Mouse (Mus musculus): ENCODE measurements around the gene 1700001K19Rik. TPM values are rescaled to one million over a fixed set of nuclear protein-coding genes. Genes with fewer than 3 reads are reported as not detected.
A peak's percentile ranks its signal among the peaks of the same experiment; 100 is the strongest.
"Not testable (repeated sequence)": the region's sequence is repeated elsewhere in the genome, so short reads cannot be mapped to it uniquely, and the experiment has no call there.

The 1700001K19Rik gene
- not detected in 2 replicates for polyA plus RNA-seq (2012; ENCODE audit: insufficient read depth, low replicate concordance)

DNA sequence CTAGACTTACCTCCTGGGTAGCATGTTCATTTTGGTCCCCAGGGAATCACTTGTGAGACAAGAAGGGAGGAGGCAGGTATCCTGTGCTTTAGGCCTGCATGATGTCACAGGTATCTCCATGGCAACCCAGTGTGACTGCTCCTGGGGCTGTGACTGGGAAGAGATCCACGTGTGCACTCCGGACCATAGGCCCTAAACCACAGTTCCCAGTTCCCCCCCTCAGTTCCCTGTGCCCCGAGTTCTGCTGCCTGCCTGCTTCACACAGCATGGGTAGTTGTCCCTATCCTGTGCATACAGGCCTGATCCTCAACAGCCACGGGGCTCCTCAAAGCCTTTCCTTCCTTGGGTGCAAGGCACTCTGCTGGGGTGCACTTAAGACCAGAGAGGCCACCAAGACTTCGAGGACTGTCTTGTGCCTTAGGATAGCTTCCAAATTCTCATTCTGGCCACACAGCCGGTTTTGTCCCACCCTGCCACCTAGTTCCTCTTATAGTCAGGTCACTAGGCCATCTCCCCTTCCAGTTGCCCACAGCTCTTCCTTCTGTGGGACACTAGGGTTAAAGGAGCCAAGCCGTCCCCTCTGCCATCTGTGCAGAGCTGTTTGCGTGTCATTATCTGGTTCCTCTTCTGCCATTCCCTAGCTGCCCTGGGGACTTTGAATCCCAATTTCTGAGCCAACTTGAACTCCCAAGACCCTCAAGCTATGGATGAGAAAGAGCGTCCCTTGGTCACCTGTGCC is at the start of gene 1700001K19Rik:
TSS of gene 1700001K19Rik (minus strand) at position 59 of the 739 bp plus-strand sequence.
- peaks cover 22% of the 10 kb centered on the region for H3K36me3 ChIP-seq (replicated peaks; ENCODE audit: low read length)
- no peak within 1 kb of the TSS for H3K4me3 ChIP-seq (replicated peaks)
- H3K9me3 ChIP-seq: no peaks in the 10 kb centered on the region
- TF ChIP-seq FLI1 (IDR thresholded peaks at IDR 0.05; ENCODE audit: low read length) (no peak), GATA1 (IDR thresholded peaks at IDR 0.05; ENCODE audit: borderline replicate concordance, low read length) (no peak)
- peaks cover 21% of the 10 kb centered on the region for H3K4me1 ChIP-seq
- H3K27me3 ChIP-seq (replicated peaks): no peaks in the 10 kb centered on the region

DNA sequence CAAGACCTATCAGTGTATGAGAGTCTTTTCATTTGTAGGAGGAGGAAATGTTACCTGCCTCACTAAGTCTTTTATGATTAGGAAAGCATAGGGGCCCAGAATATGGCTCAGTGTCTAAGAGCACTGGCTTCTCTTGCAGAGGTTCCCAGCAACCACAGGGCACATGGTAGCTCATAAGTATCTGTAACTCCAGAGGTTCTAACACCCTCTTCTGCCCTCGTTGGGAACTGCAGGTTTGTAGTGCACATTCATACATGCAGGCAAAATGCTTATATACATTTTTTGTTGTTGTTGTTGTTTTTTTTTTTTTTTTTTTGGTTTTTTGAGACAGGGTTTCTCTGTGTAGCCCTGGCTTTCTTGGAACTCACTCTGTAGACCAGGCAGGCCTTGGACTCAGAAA is 44.0 kb upstream of the 1700001K19Rik start:
- no peak overlapping the region for H3K4me3 ChIP-seq (replicated peaks)
- no peaks in the 10 kb centered on the region for H3K36me3 ChIP-seq (replicated peaks; ENCODE audit: low read length)
- H3K27me3 ChIP-seq (replicated peaks): peaks cover 24% of the 10 kb centered on the region
- TF ChIP-seq GATA1 (IDR thresholded peaks at IDR 0.05; ENCODE audit: borderline replicate concordance, low read length): no peak
- H3K9me3 ChIP-seq: peaks cover 24% of the 10 kb centered on the region
- peaks cover 16% of the 10 kb centered on the region for H3K4me1 ChIP-seq

DNA sequence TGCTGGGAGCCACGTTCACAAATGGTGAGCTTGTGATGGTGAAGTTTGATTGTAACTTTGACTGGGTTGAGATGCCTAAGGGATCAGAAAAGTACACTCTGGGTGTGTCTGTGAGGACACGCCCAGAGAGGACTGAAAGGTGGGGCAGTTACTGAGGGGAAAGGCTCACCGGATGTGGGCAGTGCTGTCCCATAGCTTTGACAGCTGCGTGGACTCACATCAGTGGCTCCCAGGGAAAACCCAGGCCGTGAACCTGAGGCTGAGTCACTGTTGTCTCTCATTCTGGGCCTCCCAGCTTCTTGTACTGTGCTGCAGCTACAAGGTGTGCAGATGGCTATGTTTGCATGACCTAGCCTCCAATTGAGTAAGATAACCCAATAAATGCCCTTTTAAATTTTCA is 43.1 kb upstream of the 1700001K19Rik start:
- peaks cover 16% of the 10 kb centered on the region for H3K4me1 ChIP-seq
- TF ChIP-seq GATA1 (IDR thresholded peaks at IDR 0.05; ENCODE audit: borderline replicate concordance, low read length) (no peak), FLI1 (IDR thresholded peaks at IDR 0.05; ENCODE audit: low read length) (no peak)
- H3K4me3 ChIP-seq (replicated peaks): no peak overlapping the region
- no peaks in the 10 kb centered on the region for H3K36me3 ChIP-seq (replicated peaks; ENCODE audit: low read length)
- H3K27me3 ChIP-seq (replicated peaks): peaks cover 29% of the 10 kb centered on the region
- H3K9me3 ChIP-seq: peaks cover 24% of the 10 kb centered on the region

DNA sequence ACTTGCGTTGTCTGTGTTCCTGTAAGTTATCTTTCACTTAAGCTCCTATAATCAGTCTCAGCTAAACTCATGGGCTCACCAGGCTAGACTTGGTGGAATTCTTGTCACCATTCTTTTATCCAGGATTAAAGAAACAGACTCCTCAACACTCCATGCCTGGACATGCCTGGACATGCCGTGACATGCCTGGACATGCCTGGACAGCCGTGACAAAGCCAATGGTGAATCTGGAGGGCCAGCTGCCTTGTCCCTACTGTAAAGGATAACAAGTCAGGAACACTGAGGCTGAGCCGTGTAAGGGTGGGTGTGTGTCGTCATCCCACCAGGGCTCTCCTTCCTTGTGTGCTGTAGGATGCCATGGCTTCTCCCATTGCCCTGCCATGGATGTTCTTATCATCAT is 42.6 kb upstream of the 1700001K19Rik start:
- TF ChIP-seq FLI1 (IDR thresholded peaks at IDR 0.05; ENCODE audit: low read length) (no peak), GATA1 (IDR thresholded peaks at IDR 0.05; ENCODE audit: borderline replicate concordance, low read length) (no peak)
- Histone ChIP-seq H3K27me3 (replicated peaks) (peaks cover 33% of the 10 kb centered on the region), H3K36me3 (replicated peaks; ENCODE audit: low read length) (no peaks in the 10 kb centered on the region), H3K4me3 (replicated peaks) (peak overlapping the region; percentile 56), H3K4me1 (peaks cover 16% of the 10 kb centered on the region), H3K9me3 (peaks cover 24% of the 10 kb centered on the region)

DNA sequence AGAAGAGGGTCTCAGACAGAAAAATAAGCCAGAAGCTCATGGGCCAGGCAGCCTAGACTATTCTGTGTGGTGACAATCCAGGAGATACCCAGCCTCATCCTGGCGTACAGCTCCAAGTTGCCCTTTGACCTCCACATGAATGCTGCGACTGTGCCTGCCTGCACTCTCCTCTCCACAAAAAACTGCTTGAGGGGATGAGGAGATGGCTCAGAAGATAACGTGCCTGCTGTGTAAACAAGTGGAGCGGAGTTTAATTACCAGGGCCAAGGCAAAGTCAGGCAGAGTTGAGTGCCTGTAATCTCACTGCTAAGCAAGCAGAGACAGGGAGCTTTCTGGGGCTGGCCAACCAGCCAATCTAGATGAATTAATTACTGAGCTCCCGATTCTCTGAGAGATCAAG is 33.6 kb upstream of the 1700001K19Rik start:
- Histone ChIP-seq H3K27me3 (replicated peaks) (peaks cover 22% of the 10 kb centered on the region), H3K9me3 (peaks cover 6% of the 10 kb centered on the region), H3K4me1 (peaks cover 18% of the 10 kb centered on the region), H3K4me3 (replicated peaks) (no peak overlapping the region), H3K36me3 (replicated peaks; ENCODE audit: low read length) (no peaks in the 10 kb centered on the region)
- TF ChIP-seq FLI1 (IDR thresholded peaks at IDR 0.05; ENCODE audit: low read length) (no peak), GATA1 (IDR thresholded peaks at IDR 0.05; ENCODE audit: borderline replicate concordance, low read length) (no peak)

DNA sequence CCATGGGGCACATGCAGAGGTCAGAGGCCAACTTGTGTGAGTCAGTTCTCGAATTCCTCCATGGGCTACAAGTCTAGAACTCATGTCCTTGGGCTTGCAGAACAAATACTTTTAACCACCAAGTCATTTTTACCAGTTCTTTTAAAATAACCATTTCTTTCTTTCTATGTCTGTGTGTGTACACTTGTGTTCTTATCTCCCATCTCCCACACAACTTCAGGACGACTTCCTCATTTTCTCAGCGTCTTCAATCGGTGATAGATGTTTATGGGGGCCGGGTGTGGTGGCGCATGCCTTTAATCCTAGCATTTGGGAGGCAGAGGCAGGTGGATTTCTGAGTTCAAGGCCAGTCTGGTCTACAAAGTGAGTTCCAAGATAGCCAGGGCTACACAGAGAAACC is 31.8 kb upstream of the 1700001K19Rik start:
- peaks cover 25% of the 10 kb centered on the region for H3K4me1 ChIP-seq
- TF ChIP-seq GATA1 (IDR thresholded peaks at IDR 0.05; ENCODE audit: borderline replicate concordance, low read length): no peak
- no peak for TF ChIP-seq FLI1 (IDR thresholded peaks at IDR 0.05; ENCODE audit: low read length)
- H3K36me3 ChIP-seq (replicated peaks; ENCODE audit: low read length): no peaks in the 10 kb centered on the region
- H3K9me3 ChIP-seq: peaks cover 6% of the 10 kb centered on the region
- peaks cover 14% of the 10 kb centered on the region for H3K27me3 ChIP-seq (replicated peaks)
- no peak overlapping the region for H3K4me3 ChIP-seq (replicated peaks)

DNA sequence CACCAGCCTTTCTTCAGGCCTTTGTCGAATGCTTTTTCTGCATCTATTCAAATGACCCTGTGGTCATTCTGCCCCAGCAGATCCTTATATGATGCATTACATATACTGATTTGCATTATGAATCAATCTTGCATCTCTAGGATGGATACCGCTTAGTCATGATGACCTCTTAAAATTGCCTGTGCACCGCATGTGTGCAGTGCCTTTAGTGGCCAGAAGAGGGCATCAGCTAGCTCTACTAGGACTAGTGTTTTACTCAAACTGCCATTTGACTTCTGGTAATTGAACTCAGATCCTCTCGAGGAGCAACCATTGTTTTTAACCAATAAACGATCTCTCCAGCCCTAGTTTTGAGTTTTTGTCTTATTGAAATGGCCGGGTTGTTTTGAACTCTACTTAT is 31.4 kb upstream of the 1700001K19Rik start:
- Histone ChIP-seq H3K4me3 (replicated peaks) (no peak overlapping the region), H3K27me3 (replicated peaks) (peaks cover 10% of the 10 kb centered on the region), H3K9me3 (peaks cover 6% of the 10 kb centered on the region), H3K4me1 (peaks cover 25% of the 10 kb centered on the region), H3K36me3 (replicated peaks; ENCODE audit: low read length) (no peaks in the 10 kb centered on the region)
- TF ChIP-seq FLI1 (IDR thresholded peaks at IDR 0.05; ENCODE audit: low read length): no peak
- TF ChIP-seq GATA1 (IDR thresholded peaks at IDR 0.05; ENCODE audit: borderline replicate concordance, low read length): no peak

DNA sequence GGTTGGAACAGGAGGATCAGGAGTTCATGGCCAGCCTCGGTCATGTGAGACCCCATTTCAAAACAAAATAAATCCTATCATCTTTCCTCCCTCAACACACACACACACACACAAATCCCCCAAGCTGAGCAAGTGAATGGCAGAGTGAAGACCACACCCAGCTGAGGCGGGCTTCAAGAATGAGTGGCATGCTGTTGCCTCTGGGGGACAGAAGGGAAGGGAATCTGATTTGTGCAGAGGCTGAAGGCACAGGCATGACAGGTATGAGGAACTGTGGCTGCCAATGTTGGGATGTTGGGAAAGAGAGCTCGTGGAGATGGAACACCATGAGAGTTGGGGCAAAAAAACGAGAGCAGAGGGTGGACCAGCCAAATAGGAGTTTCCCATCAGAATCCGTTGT is 28.9 kb upstream of the 1700001K19Rik start:
- Histone ChIP-seq H3K4me1 (peaks cover 26% of the 10 kb centered on the region), H3K9me3 (peaks cover 6% of the 10 kb centered on the region), H3K27me3 (replicated peaks) (peaks cover 4% of the 10 kb centered on the region), H3K36me3 (replicated peaks; ENCODE audit: low read length) (no peaks in the 10 kb centered on the region), H3K4me3 (replicated peaks) (no peak overlapping the region)
- no peak for TF ChIP-seq FLI1 (IDR thresholded peaks at IDR 0.05; ENCODE audit: low read length)
- TF ChIP-seq GATA1 (IDR thresholded peaks at IDR 0.05; ENCODE audit: borderline replicate concordance, low read length): no peak

DNA sequence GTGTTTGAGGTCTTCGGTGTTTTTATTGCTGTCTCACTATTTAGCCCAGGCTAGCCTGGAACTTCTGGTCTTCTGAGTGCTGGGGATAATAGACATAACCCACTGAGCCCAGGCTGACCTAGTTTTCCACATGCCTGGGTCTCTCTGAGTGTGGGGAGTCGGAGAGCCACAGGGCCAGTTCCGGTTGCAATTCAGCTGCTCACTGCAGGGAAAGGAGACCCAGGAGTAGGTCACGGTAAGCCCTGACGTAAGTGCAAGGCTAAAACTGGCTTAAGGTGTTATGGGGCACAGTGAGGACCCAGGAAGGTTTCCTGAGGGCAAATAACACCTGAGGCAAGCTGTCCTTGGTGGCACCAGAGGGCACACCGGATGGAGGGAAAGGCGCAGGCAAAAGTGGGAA is 25.0 kb upstream of the 1700001K19Rik start:
- TF ChIP-seq GATA1 (IDR thresholded peaks at IDR 0.05; ENCODE audit: borderline replicate concordance, low read length) (no peak), FLI1 (IDR thresholded peaks at IDR 0.05; ENCODE audit: low read length) (no peak)
- H3K4me3 ChIP-seq (replicated peaks): no peak overlapping the region
- peaks cover 59% of the 10 kb centered on the region for H3K4me1 ChIP-seq

DNA sequence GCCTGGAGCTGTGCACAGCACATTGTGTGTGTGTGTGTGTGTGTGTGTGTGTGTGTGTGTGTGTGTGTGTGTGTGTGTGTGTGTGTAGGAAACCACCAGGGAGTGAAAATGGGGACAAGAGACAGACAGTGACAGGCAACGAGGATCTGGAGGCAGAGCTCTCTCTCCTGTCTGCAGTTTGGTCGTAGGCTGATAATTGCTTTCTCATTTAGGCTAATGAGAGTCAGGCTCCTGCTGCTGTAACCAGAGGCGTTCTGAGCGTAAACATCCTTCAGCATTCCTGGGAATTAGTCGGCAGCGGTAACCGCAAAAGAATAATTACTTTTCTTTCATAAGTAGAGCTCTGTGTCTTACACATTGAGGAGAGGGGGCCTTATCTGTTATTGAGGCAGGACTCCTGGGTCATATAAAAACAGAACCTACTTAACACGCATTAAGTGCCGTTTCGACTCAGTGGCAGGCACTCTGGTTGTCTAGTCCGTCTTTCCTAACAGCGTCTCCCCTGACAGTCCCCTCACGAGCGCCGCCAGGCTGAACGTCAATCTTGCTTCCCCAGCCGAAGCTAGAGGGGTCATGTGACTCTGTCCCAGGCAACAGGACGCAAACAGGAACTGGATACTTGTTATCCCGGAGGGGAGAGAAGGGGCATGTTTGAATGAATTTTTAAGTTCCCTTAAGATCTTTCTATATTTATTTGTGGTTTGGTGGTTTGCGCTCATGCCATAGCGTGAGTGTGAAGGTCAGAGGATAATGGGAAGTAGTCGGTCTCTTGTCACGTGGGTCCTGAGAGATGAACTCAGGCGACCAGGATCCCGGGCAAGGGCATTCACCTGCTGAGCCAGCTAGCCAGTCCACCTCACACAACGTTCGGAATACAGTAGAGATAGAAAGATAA is 24.2 kb upstream of the 1700001K19Rik start:
- Histone ChIP-seq H3K27me3 (replicated peaks) (peaks cover 2% of the 10 kb centered on the region), H3K4me3 (replicated peaks) (peak overlapping the region; percentile 89), H3K36me3 (replicated peaks; ENCODE audit: low read length) (no peaks in the 10 kb centered on the region), H3K4me1 (peaks cover 67% of the 10 kb centered on the region), H3K9me3 (no peaks in the 10 kb centered on the region)
- TF ChIP-seq GATA1 (IDR thresholded peaks at IDR 0.05; ENCODE audit: borderline replicate concordance, low read length) (no peak), FLI1 (IDR thresholded peaks at IDR 0.05; ENCODE audit: low read length) (no peak)

More for the DNA sequence above, 25.0 kb upstream of the 1700001K19Rik start:
- Histone ChIP-seq H3K27me3 (replicated peaks) (peaks cover 2% of the 10 kb centered on the region), H3K36me3 (replicated peaks; ENCODE audit: low read length) (no peaks in the 10 kb centered on the region), H3K9me3 (no peaks in the 10 kb centered on the region)

DNA sequence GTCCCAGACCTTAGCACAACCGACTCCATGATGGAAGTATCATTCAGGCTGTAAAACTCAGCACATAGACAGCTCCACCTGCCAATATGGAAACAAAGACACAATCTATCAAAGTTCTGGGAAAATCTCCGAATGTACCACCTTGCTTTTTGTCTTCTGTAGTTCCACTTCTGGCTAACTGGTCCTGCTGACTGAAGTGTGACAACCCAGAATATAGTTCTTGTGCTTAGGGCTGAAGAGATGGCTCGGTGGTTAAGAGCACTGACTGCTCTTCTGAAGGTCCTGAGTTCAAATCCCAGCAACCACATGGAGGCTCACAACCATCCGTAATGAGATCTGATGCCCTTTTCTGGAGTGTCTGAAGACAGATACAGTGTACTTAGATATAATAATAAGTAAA is 23.0 kb upstream of the 1700001K19Rik start:
- peaks cover 76% of the 10 kb centered on the region for H3K4me1 ChIP-seq
- not testable (repeated sequence) for H3K4me3 ChIP-seq (replicated peaks); H3K27me3 ChIP-seq (replicated peaks); H3K9me3 ChIP-seq; H3K36me3 ChIP-seq (replicated peaks; ENCODE audit: low read length)

All from megakaryocyte, embryonic 14.5 days (primary cell).